Mouse (Mus musculus) spleen, adult 2 months (tissue): ENCODE measurements around the gene Cep57l1.

Experiments
- CTCF ChIP-seq: fragments of 200-500 bp; IDR thresholded peaks from 2 replicates; pipeline ENCODE4 v1.5.1; 2011; ENCODE audit warnings: mild to moderate bottlenecking, inconsistent platforms; ENCODE audit not compliant: insufficient read depth, insufficient read length, insufficient replicate concordance; ENCODE audit errors: extremely low read depth
- POLR2A ChIP-seq: fragments of 200-500 bp; IDR thresholded peaks from 2 replicates; pipeline ENCODE4 v1.6.1; 2011; ENCODE audit warnings: low read depth, low read length, inconsistent platforms

DNA sequence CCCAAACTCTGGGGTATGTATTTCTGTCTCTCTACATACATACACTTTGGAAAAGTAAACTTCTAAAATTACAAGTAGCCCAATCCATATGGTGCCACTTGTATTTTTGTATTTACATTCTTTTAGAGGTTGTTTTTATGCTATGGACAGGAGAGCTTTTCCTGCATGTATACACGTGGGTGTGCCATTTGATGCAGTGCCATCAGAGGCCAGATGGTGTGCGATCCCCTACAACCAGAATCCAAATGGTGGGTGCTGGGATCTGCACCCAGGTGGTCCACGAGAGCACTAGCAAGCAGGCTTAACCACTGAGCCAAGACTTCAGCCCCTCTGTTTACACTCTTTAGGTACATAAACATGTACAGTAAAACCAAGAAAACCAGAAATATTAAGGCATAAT lies 60.4 kb downstream of the Cep57l1 start:
- TF ChIP-seq CTCF (no peak), POLR2A (no peak)
